Mouse (Mus musculus): ENCODE results near the gene Med27. TPM values are rescaled to one million over a fixed set of nuclear protein-coding genes. Genes with fewer than 3 reads are reported as not detected.

The Med27 gene
- total and polyA plus RNA-seq, 3 experiments, result 32.1 to 36.2 (median 33.6) TPM

- peaks cover 2 to 9% of the 10 kb centered on the region in 2 experiments; a peak in 1 of 4 replicates for H3K4me1 ChIP-seq (ENCODE audit: control insufficient read depth in 1 of 2, insufficient read depth in 2 of 2)
- no peaks in the 10 kb centered on the region for H3K27me3 ChIP-seq (replicated peaks)
- no peak overlapping the region for H3K27ac ChIP-seq (ENCODE audit: insufficient read depth, low read depth)
- TF ChIP-seq RAD21 (IDR thresholded peaks at IDR 0.05; ENCODE audit: low read depth, low read length), result no peak
- no peak for TF ChIP-seq RCOR1 (conservative IDR thresholded peaks at IDR 0.05; ENCODE audit: low read depth, low read length)
- TF ChIP-seq MYC (IDR thresholded peaks at IDR 0.05; ENCODE audit: low read depth, low read length), result no peak
- no peak for TF ChIP-seq TBP (conservative IDR thresholded peaks at IDR 0.05; ENCODE audit: low read depth, low read length)
- no peak for TF ChIP-seq UBTF (IDR thresholded peaks at IDR 0.05; ENCODE audit: low read depth, low read length)
- TF ChIP-seq GABPA (IDR thresholded peaks at IDR 0.05; ENCODE audit: insufficient replicate concordance, low read depth, low read length), result no peak
- no peak for TF ChIP-seq ZNF384 (IDR thresholded peaks at IDR 0.05; ENCODE audit: low read depth, low read length)
- TF ChIP-seq USF2 (conservative IDR thresholded peaks at IDR 0.05; ENCODE audit: low read depth, low read length), result no peak
- TF ChIP-seq EP300 (IDR thresholded peaks at IDR 0.05; ENCODE audit: low read length), result no peak
- no peak for TF ChIP-seq ETS1 (conservative IDR thresholded peaks at IDR 0.05; ENCODE audit: low read depth, low read length)
- TF ChIP-seq NELFE (IDR thresholded peaks at IDR 0.05; ENCODE audit: low read depth, low read length), result no peak
- H3K4me3 ChIP-seq (replicated peaks in 1 of 3; ENCODE audit: low read depth in 2 of 3, low read length in 2 of 3, poor library complexity in 1 of 3), result no peak overlapping the region
- H3K4me2 ChIP-seq (ENCODE audit: insufficient read depth, low read depth, poor library complexity, severe bottlenecking), result no peak overlapping the region
- dilution Hi-C loops (cut with MboI; ENCODE audit: extremely low pct_ligation_motif_present, extremely low pct_unique_long_range_greater_than_20kb, low sequenced_read_pairs) (no loop called here), in situ Hi-C loops (cut with MboI; ENCODE audit: low pct_ligation_motif_present, low pct_unique_long_range_greater_than_20kb, low sequenced_read_pairs) (no loop called here)
- no peaks in the 10 kb centered on the region for H3K9me3 ChIP-seq (replicated peaks; ENCODE audit: low read length)
- no peaks in the 10 kb centered on the region for H3K79me2 ChIP-seq (replicated peaks; ENCODE audit: control insufficient read depth, extremely low read depth, insufficient read depth, poor library complexity, severe bottlenecking)
- peaks cover 0 to 34% of the 10 kb centered on the region in 2 experiments for H3K36me3 ChIP-seq (replicated peaks in 1 of 2; ENCODE audit: control insufficient read depth in 1 of 2, insufficient read depth in 1 of 2, low read length in 1 of 2)
- H3K9ac ChIP-seq (ENCODE audit: insufficient read depth, low read depth), result no peak overlapping the region
- DNase-seq (ENCODE audit: extremely low read depth), result no peak
Observed at GRCm38 (mm10) chr2:29418498-29418897, 71.9 kb downstream of the Med27 start.

GRCm38 (mm10) chr2:29419434-29419833, 72.8 kb downstream of the Med27 start:
- Histone ChIP-seq H3K36me3 (replicated peaks in 1 of 2; ENCODE audit: control insufficient read depth in 1 of 2, insufficient read depth in 1 of 2, low read length in 1 of 2) (peaks cover 0 to 31% of the 10 kb centered on the region in 2 experiments), H3K4me1 (ENCODE audit: control insufficient read depth in 1 of 2, insufficient read depth in 2 of 2) (peaks cover 2 to 9% of the 10 kb centered on the region in 2 experiments; a peak in 1 of 4 replicates), H3K79me2 (replicated peaks; ENCODE audit: control insufficient read depth, extremely low read depth, insufficient read depth, poor library complexity, severe bottlenecking) (no peaks in the 10 kb centered on the region), H3K9me3 (replicated peaks; ENCODE audit: low read length) (no peaks in the 10 kb centered on the region), H3K9ac (ENCODE audit: insufficient read depth, low read depth) (no peak overlapping the region), H3K27me3 (replicated peaks) (no peaks in the 10 kb centered on the region), H3K27ac (ENCODE audit: insufficient read depth, low read depth) (no peak overlapping the region), H3K4me3 (replicated peaks in 1 of 3; ENCODE audit: low read depth in 2 of 3, low read length in 2 of 3, poor library complexity in 1 of 3) (no peak overlapping the region), H3K4me2 (ENCODE audit: insufficient read depth, low read depth, poor library complexity, severe bottlenecking) (no peak overlapping the region)
- TF ChIP-seq JUND (conservative IDR thresholded peaks at IDR 0.05; ENCODE audit: low read depth, low read length), result no peak
- no peak for TF ChIP-seq POLR2AphosphoS2 (IDR thresholded peaks at IDR 0.05; ENCODE audit: low read depth, low read length)
- TF ChIP-seq ZMIZ1 (IDR thresholded peaks at IDR 0.05; ENCODE audit: low read depth, low read length), result no peak
- no peak for TF ChIP-seq TCF12 (IDR thresholded peaks at IDR 0.05; ENCODE audit: low read depth, low read length)
- dilution Hi-C loops (cut with MboI; ENCODE audit: extremely low pct_ligation_motif_present, extremely low pct_unique_long_range_greater_than_20kb, low sequenced_read_pairs) (no loop called here), in situ Hi-C loops (cut with MboI; ENCODE audit: low pct_ligation_motif_present, low pct_unique_long_range_greater_than_20kb, low sequenced_read_pairs) (no loop called here)
- DNase-seq (ENCODE audit: extremely low read depth), result no peak

All from CH12.LX (cell line).